Mouse (Mus musculus) stomach, embryonic 14.5 days (tissue): ENCODE data around the gene Pou2f3. TPM values are rescaled to one million over a fixed set of nuclear protein-coding genes. Genes with fewer than 3 reads are reported as not detected.

ENCODE experiments used
- ATAC-seq: fragments of 200-750 bp; cut with Nextera tagmentation; 2 replicates; pipeline ENCODE4 v1.8.0; 2017; ENCODE audit warnings: low read depth, moderate TSS enrichment; ENCODE audit not compliant: insufficient number of reproducible peaks, insufficient read depth, low FRiP score
- H3K27ac ChIP-seq: fragments of 300-500 bp; sonication (generic); 2 replicates; pipeline ENCODE4 v1.5.1; 2014; ENCODE audit warnings: mild to moderate bottlenecking, low read length, moderate library complexity, mixed read lengths
- H3K27me3 ChIP-seq: fragments of 300-500 bp; sonication (generic); 2 replicates; pipeline ENCODE4 v1.6.1; 2014; ENCODE audit warnings: low read length, control low read depth, mixed read lengths; ENCODE audit not compliant: control insufficient read depth, insufficient read depth
- H3K36me3 ChIP-seq: fragments of 300-500 bp; sonication (generic); 2 replicates; pipeline ENCODE4 v1.6.1; 2014; ENCODE audit warnings: mild to moderate bottlenecking, control low read depth, low read length, moderate library complexity, mixed read lengths; ENCODE audit not compliant: control insufficient read depth, insufficient read depth
- H3K4me1 ChIP-seq: fragments of 300-500 bp; sonication (generic); 2 replicates; pipeline ENCODE4 v1.6.1; 2014; ENCODE audit warnings: low read length, control low read depth, mixed read lengths; ENCODE audit not compliant: control insufficient read depth, insufficient read depth
- H3K4me2 ChIP-seq: fragments of 300-500 bp; sonication (generic); replicated peaks from 2 replicates; pipeline ENCODE4 v1.6.1; 2014; ENCODE audit warnings: low read depth, low read length, control low read depth
- H3K4me3 ChIP-seq: fragments of 300-500 bp; sonication (generic); 2 replicates; pipeline ENCODE4 v1.5.1; 2014; ENCODE audit warnings: low read depth, low read length, control low read depth
- H3K9ac ChIP-seq: fragments of 300-500 bp; sonication (generic); replicated peaks from 2 replicates; pipeline ENCODE4 v1.6.1; 2014; ENCODE audit warnings: low read depth, mild to moderate bottlenecking, control low read depth, low read length, moderate library complexity, mixed read lengths
- H3K9me3 ChIP-seq: fragments of 300-500 bp; sonication (generic); 2 replicates; pipeline ENCODE4 v1.6.1; 2016; ENCODE audit warnings: low read depth, low read length, control low read depth; ENCODE audit not compliant: control insufficient read depth
- WGBS: fragments of 180-500 bp; shearing (Covaris S2); extraction: QIAGEN DNeasy Blood & Tissue Kit; methylation state at CpG from one replicate; pipeline ENCODE4 v1.1.7; 2014; 5-methylcytosine and 5-hydroxymethylcytosine counted together
- polyA plus RNA-seq: library from polyadenylated mRNA; unstranded; fragments of >200 nt; fragmentation: Nextera tagmentation; extraction: Ambion mirVana; gene quantifications from 2 replicates; pipeline ENCODE4 v1.2.1, GENCODE M21; 2014

Pou2f3 gene
- polyA plus RNA-seq, 1 experiment from 2014 or later: 0.27 TPM

- Histone ChIP-seq H3K9me3 (no peaks in the 10 kb centered on the region), H3K27ac (no peak overlapping the region), H3K4me1 (0 out of 2 replicates have a peak, but pooled peaks cover 4% of the 10 kb centered on the region), H3K36me3 (no peaks in the 10 kb centered on the region), H3K4me3 (no peak overlapping the region), H3K27me3 (no peaks in the 10 kb centered on the region), H3K9ac (no peak overlapping the region), H3K4me2 (no peak overlapping the region)
- WGBS: 61% methylated on average over 7 of the region's 7 CpGs
- ATAC-seq: no peak
These were observed 32.0 kb downstream of the Pou2f3 start for GRCm38 (mm10) chr9:43178172-43178571.

- Histone ChIP-seq H3K4me3 (no peak overlapping the region), H3K4me1 (peaks cover 9% of the 10 kb centered on the region; the same call in 1 of the 2 replicates), H3K27ac (peak overlapping the region; percentile 33; the same call in 1 of the 2 replicates), H3K4me2 (no peak overlapping the region), H3K9me3 (no peaks in the 10 kb centered on the region), H3K36me3 (no peaks in the 10 kb centered on the region), H3K9ac (no peak overlapping the region), H3K27me3 (no peaks in the 10 kb centered on the region)
- whole genome bisulfite sequencing: 59% methylated on average over 8 of the region's 8 CpGs
- no peak for ATAC-seq
These were observed 43.1 kb downstream of the Pou2f3 start for GRCm38 (mm10) chr9:43167081-43167480.

GRCm38 (mm10) chr9:43166346-43166745 lies 43.8 kb downstream of the Pou2f3 start:
- no peak overlapping the region for H3K4me3 ChIP-seq
- no peaks in the 10 kb centered on the region for H3K27me3 ChIP-seq
- H3K27ac ChIP-seq: 0 out of 2 replicates have a peak overlapping the region, but pooled peaks have one; percentile 48
- no peaks in the 10 kb centered on the region for H3K9me3 ChIP-seq
- H3K4me1 ChIP-seq: peaks cover 9% of the 10 kb centered on the region; the same call in 1 of the 2 replicates
- H3K4me2 ChIP-seq: no peak overlapping the region
- no peak for ATAC-seq
- WGBS: 47% methylated on average over 6 of the region's 6 CpGs
- H3K9ac ChIP-seq: no peak overlapping the region
- H3K36me3 ChIP-seq: no peaks in the 10 kb centered on the region

GRCm38 (mm10) chr9:43155960-43156359 lies 54.2 kb downstream of the Pou2f3 start:
- Histone ChIP-seq H3K27ac (no peak overlapping the region), H3K4me3 (no peak overlapping the region), H3K9me3 (no peaks in the 10 kb centered on the region), H3K9ac (no peak overlapping the region), H3K27me3 (no peaks in the 10 kb centered on the region), H3K36me3 (no peaks in the 10 kb centered on the region), H3K4me1 (no peaks in the 10 kb centered on the region), H3K4me2 (no peak overlapping the region)
- 76% methylated on average over 6 of the region's 6 CpGs for WGBS
- no peak for ATAC-seq

DNA sequence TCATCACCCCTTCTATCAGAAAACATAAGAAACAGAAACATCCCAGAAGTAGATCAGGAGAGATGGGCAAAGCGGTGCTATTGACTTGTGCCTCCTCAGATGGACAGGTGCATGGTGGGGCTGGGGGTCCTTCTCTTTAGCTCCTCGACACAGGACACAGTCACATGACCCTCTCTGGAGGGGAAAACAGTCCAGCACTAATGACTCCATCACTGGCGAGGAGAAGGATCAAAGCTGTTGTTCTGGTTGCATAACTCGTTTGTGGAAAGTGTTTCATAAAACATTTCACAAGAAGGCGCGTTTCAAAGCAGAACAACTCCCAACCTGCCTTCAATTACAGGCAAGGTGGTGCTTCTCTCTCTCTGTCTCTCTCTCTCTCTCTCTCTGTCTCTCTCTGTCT lies 58.4 kb downstream of the Pou2f3 start:
- no peak for ATAC-seq

GRCm38 (mm10) chr9:43150957-43151356 lies 59.2 kb downstream of the Pou2f3 start:
- no peak overlapping the region for H3K9ac ChIP-seq
- WGBS: 63% methylated on average over 9 of the region's 9 CpGs
- H3K27ac ChIP-seq: no peak overlapping the region
- H3K27me3 ChIP-seq: no peaks in the 10 kb centered on the region
- H3K4me1 ChIP-seq: peaks cover 6% of the 10 kb centered on the region; the same call in 1 of the 2 replicates
- no peak overlapping the region for H3K4me3 ChIP-seq
- H3K36me3 ChIP-seq: no peaks in the 10 kb centered on the region
- no peak overlapping the region for H3K4me2 ChIP-seq
- no peaks in the 10 kb centered on the region for H3K9me3 ChIP-seq
- no peak for ATAC-seq

More for the DNA sequence above, 58.4 kb downstream of the Pou2f3 start:
- Histone ChIP-seq H3K36me3 (no peaks in the 10 kb centered on the region), H3K9me3 (no peaks in the 10 kb centered on the region), H3K9ac (no peak overlapping the region), H3K27me3 (no peaks in the 10 kb centered on the region), H3K4me2 (no peak overlapping the region), H3K4me3 (no peak overlapping the region), H3K27ac (no peak overlapping the region), H3K4me1 (peaks cover 6% of the 10 kb centered on the region; the same call in 1 of the 2 replicates)
- 75% methylated on average over 6 of the region's 6 CpGs for WGBS

DNA sequence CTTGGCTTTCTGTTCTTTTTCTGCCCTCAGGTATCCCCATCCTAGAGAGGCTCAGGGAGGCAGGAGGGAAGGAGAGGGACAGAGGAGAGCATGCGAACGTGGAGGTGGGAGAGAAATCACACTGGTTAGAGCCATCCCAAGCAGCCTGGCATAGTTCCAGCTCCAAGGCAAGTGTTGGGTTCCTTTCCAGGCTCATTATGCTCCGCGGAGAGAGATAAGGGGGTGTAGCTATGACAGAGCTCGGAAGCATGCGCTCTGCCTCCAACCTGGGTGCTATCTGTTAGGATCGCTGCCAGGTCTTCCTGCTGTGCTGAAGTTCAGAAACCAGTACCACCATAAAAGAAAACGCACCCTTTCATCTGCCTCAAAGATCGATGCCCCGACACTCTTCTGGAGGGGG lies 60.1 kb downstream of the Pou2f3 start:
- Histone ChIP-seq H3K27ac (no peak overlapping the region), H3K4me3 (no peak overlapping the region), H3K4me2 (peak overlapping the region; percentile 18; the same call in 1 of the 2 replicates), H3K27me3 (no peaks in the 10 kb centered on the region), H3K36me3 (no peaks in the 10 kb centered on the region), H3K9ac (no peak overlapping the region), H3K4me1 (peaks cover 6% of the 10 kb centered on the region; the same call in 1 of the 2 replicates), H3K9me3 (no peaks in the 10 kb centered on the region)
- ATAC-seq: no peak
- WGBS: 30% methylated on average over 10 of the region's 10 CpGs

DNA sequence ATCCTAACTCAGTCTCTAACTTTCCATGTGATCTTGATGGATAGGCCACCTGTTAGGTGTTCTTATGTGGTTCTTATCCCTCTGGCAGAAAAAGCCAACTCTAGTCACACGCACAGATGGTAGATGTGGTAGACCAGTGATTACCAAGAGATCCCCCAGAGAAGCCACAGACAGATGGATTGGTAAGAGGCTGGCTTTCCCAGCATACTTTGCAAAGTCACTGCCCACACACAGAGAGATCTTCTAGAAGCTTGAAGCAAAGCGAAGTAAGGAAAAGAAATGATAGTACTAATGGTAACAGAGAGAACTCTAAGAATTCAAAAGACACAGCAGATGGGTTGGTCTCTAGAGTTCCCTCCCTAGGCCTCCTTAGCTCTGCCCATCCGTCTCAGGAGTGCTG lies 60.7 kb downstream of the Pou2f3 start:
- Histone ChIP-seq H3K36me3 (no peaks in the 10 kb centered on the region), H3K27me3 (no peaks in the 10 kb centered on the region), H3K9me3 (no peaks in the 10 kb centered on the region), H3K9ac (no peak overlapping the region), H3K27ac (no peak overlapping the region), H3K4me1 (peaks cover 6% of the 10 kb centered on the region; the same call in 1 of the 2 replicates), H3K4me3 (no peak overlapping the region), H3K4me2 (no peak overlapping the region)
- 82% methylated on average over 3 of the region's 3 CpGs for WGBS
- no peak for ATAC-seq

DNA sequence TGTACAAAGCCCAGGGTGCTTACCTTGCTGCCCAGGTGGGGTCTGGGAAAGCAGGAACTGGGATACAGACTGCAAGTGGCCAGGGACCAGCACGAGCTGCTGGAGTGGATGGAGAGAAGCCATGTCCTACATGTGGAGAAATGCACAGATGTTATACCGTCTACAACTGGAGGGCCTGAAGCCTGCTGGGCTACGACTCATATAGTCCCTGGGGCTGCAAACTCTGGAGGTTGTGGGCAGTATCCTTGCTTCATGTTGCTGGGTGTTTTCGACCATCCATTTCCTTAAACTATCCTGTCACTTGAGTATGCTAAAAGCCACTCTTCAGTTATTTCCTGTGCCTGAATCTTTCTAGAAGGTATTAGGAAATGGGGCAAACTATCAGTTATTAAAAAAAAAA lies 65.0 kb downstream of the Pou2f3 start:
- Histone ChIP-seq H3K4me1 (peaks cover 2% of the 10 kb centered on the region; the same call in 1 of the 2 replicates), H3K4me3 (no peak overlapping the region), H3K27ac (no peak overlapping the region), H3K36me3 (no peaks in the 10 kb centered on the region), H3K9ac (no peak overlapping the region), H3K9me3 (no peaks in the 10 kb centered on the region), H3K4me2 (no peak overlapping the region), H3K27me3 (no peaks in the 10 kb centered on the region)
- WGBS: 83% methylated on average over 4 of the region's 4 CpGs
- ATAC-seq: no peak
